Mouse (Mus musculus) heart, embryonic 16.5 days (tissue): ENCODE data around the gene Pogk. TPM values are rescaled to one million over a fixed set of nuclear protein-coding genes. Genes with fewer than 3 reads are reported as not detected.

Experiments used
- ATAC-seq: fragments of 200-750 bp; cut with Nextera tagmentation; replicated peaks from 2 replicates; pipeline ENCODE4 v1.8.0; 2017; ENCODE audit warnings: moderate number of reproducible peaks; ENCODE audit not compliant: insufficient read depth, low FRiP score; ENCODE audit errors: extremely low read depth
- H3K27ac ChIP-seq: fragments of 300-500 bp; sonication (generic); 2 replicates; pipeline ENCODE4 v1.5.1; 2014; ENCODE audit warnings: mild to moderate bottlenecking, low read length, control low read depth, moderate library complexity
- H3K27me3 ChIP-seq: fragments of 300-500 bp; sonication (generic); 2 replicates; pipeline ENCODE4 v1.6.1; 2014; ENCODE audit warnings: low read length, mixed read lengths; ENCODE audit not compliant: control insufficient read depth, insufficient read depth
- H3K36me3 ChIP-seq: fragments of 300-500 bp; sonication (generic); 2 replicates; pipeline ENCODE4 v1.6.1; 2014; ENCODE audit not compliant: control insufficient read depth, insufficient read depth
- H3K4me1 ChIP-seq: fragments of 300-500 bp; sonication (generic); 2 replicates; pipeline ENCODE4 v1.6.1; 2014; ENCODE audit warnings: low read length, mixed read lengths; ENCODE audit not compliant: control insufficient read depth, insufficient read depth
- H3K4me2 ChIP-seq: fragments of 300-500 bp; sonication (generic); 2 replicates; pipeline ENCODE4 v1.6.1; 2014; ENCODE audit warnings: low read depth, mild to moderate bottlenecking, control low read depth, low read length
- H3K4me3 ChIP-seq: fragments of 300-500 bp; sonication (generic); 2 replicates; pipeline ENCODE4 v1.5.1; 2014; ENCODE audit warnings: mild to moderate bottlenecking, control low read depth, low read length
- H3K9ac ChIP-seq: fragments of 300-500 bp; sonication (generic); 2 replicates; pipeline ENCODE4 v1.6.1; 2014; ENCODE audit warnings: low read length, control low read depth
- H3K9me3 ChIP-seq: fragments of 300-500 bp; sonication (generic); replicated peaks from 2 replicates; pipeline ENCODE4 v1.6.1; 2016; ENCODE audit warnings: low read length; ENCODE audit not compliant: control insufficient read depth
- WGBS: fragments of 180-500 bp; shearing (Covaris S2); extraction: QIAGEN DNeasy Blood & Tissue Kit; methylation state at CpG from one replicate; pipeline ENCODE4 v1.1.7; 2014; 5-methylcytosine and 5-hydroxymethylcytosine counted together
- polyA plus RNA-seq: library from polyadenylated mRNA; unstranded; fragments of >200 nt; fragmentation: Nextera tagmentation; extraction: Ambion mirVana; gene quantifications from 2 replicates; pipeline ENCODE4 v1.2.1, GENCODE M21; 2015

Gene Pogk
- polyA plus RNA-seq, 1 experiment from 2014 or later = 9.3 TPM

- ATAC-seq = no peak
- Histone ChIP-seq H3K4me1 (no peaks in the 10 kb centered on the region), H3K36me3 (no peaks in the 10 kb centered on the region), H3K27me3 (no peaks in the 10 kb centered on the region), H3K9me3 (no peaks in the 10 kb centered on the region), H3K4me2 (no peak overlapping the region), H3K4me3 (no peak overlapping the region), H3K9ac (no peak overlapping the region), H3K27ac (no peak overlapping the region)
- WGBS = 70% methylated on average over 5 of the region's 5 CpGs
Measured at GRCm38 (mm10) chr1:166343586-166343985, 66.1 kb downstream of the Pogk start.

DNA sequence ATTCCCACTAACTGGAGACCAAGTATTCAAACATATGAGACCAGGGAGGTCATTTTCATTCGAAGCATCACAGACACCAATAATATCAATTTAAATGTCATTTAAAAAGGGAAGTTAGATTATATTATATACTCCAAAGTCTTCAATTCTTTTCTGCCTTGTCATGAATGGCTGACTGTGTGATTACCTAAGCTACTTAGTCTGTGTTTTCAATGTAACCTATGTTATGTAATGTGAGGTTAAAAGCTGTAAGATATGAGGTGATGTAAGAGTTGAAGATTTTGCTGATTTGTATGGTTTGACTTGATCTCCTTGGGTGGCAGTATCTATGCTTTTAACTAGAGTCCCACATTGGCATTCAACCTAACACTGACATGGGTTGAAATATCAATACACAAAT lies 67.1 kb downstream of the Pogk start:
- no peak overlapping the region for H3K27ac ChIP-seq
- 70% methylated on average over 1 of the region's 1 CpGs for WGBS
- no peak overlapping the region for H3K9ac ChIP-seq
- no peak overlapping the region for H3K4me3 ChIP-seq
- H3K27me3 ChIP-seq = no peaks in the 10 kb centered on the region
- H3K4me1 ChIP-seq = no peaks in the 10 kb centered on the region
- no peaks in the 10 kb centered on the region for H3K9me3 ChIP-seq
- no peak overlapping the region for H3K4me2 ChIP-seq
- ATAC-seq = no peak
- no peaks in the 10 kb centered on the region for H3K36me3 ChIP-seq

DNA sequence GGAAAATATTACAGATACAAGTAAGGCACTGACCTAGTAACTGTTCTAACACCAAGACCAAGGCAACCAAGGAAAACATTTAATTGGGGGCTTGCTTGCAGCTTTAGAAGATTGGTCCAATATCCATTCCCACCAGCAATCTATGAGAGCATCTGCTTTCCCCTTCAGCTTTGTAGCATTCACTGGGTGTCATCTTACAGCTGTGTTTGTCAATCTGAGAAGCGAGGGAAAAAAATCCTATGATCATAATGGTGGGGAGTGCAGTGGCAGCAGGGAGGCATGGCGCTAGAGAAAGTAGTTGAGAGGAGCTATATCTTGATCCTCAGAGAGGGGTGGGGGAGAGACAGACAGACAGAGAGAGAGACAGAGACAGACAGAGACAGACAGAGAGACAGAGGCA lies 67.6 kb downstream of the Pogk start:
- ATAC-seq = no peak
- no peaks in the 10 kb centered on the region for H3K4me1 ChIP-seq
- H3K27ac ChIP-seq = no peak overlapping the region
- no peaks in the 10 kb centered on the region for H3K36me3 ChIP-seq
- H3K9ac ChIP-seq = no peak overlapping the region
- no peaks in the 10 kb centered on the region for H3K27me3 ChIP-seq
- no peaks in the 10 kb centered on the region for H3K9me3 ChIP-seq
- H3K4me2 ChIP-seq = no peak overlapping the region
- H3K4me3 ChIP-seq = no peak overlapping the region
- 69% methylated on average over 2 of the region's 2 CpGs for WGBS

DNA sequence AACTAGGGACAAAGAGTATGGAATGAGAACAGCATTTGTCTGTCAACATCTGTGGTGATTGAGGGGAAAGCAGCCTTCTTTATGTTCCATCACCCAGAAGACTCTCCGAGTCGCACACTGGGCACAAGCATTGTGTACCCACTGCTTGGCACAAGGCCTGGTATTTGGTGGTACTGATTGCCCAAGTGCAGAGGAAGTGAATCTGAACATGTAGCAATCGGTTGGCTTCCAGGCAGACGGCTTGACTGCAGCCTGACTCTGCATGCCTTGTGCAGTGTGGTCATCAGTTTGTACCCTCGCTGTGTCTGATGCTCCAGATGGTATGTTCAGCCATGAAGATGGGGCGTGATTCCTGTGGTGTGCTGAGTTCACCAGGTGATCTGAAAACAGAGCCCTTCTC lies 70.6 kb downstream of the Pogk start:
- Histone ChIP-seq H3K27me3 (no peaks in the 10 kb centered on the region), H3K4me1 (no peaks in the 10 kb centered on the region), H3K27ac (no peak overlapping the region), H3K9me3 (no peaks in the 10 kb centered on the region), H3K4me2 (no peak overlapping the region), H3K36me3 (no peaks in the 10 kb centered on the region), H3K9ac (no peak overlapping the region), H3K4me3 (no peak overlapping the region)
- WGBS = 73% methylated on average over 6 of the region's 6 CpGs
- no peak for ATAC-seq

Other genes with a start within 250 kb of the Pogk start
- gene Mael, start 171.1 kb downstream of the Pogk start, polyA plus RNA-seq = 0.13 TPM in 1 of 2 replicates, not detected in the other
- gene Ildr2, start 155.7 kb downstream of the Pogk start, polyA plus RNA-seq = 0.71 and 0.74 TPM in 2 replicates
- 36.0 and 36.9 TPM in 2 replicates for gene Tada1, start 30.8 kb downstream of the Pogk start, polyA plus RNA-seq
- not detected in 2 replicates for gene Gm4846, start 87.7 kb upstream of the Pogk start, polyA plus RNA-seq
- gene Gm4847, start 237.8 kb upstream of the Pogk start, polyA plus RNA-seq = not detected in 2 replicates